Mouse (Mus musculus) kidney, adult 2 months (tissue): ENCODE data around the gene Sema5a. TPM values are rescaled to one million over a fixed set of nuclear protein-coding genes. Genes with fewer than 3 reads are reported as not detected.

Experiments used
- DNase-seq: peaks from one replicate; pipeline ENCODE4 v3.0.0; 2021
- H3K27ac ChIP-seq: fragments of 200-500 bp; 2 replicates; pipeline ENCODE4 v1.5.1; 2012; ENCODE audit warnings: low read depth, low read length, control low read depth, inconsistent platforms; ENCODE audit not compliant: insufficient read depth
- H3K27me3 ChIP-seq: fragments of 200-500 bp; replicated peaks from 2 replicates; pipeline ENCODE4 v1.6.1; 2012; ENCODE audit warnings: mild to moderate bottlenecking, moderate library complexity, low read length, inconsistent platforms; ENCODE audit not compliant: control insufficient read depth, insufficient read depth
- H3K36me3 ChIP-seq: fragments of 200-500 bp; 2 replicates; pipeline ENCODE4 v1.6.1; 2012; ENCODE audit warnings: mild to moderate bottlenecking, moderate library complexity, low read length, inconsistent platforms; ENCODE audit not compliant: control insufficient read depth, insufficient read depth
- H3K4me1 ChIP-seq: fragments of 200-500 bp; 2 replicates; pipeline ENCODE4 v1.6.1; 2011; ENCODE audit warnings: low read length; ENCODE audit not compliant: control insufficient read depth, insufficient read depth
- H3K4me3 ChIP-seq: fragments of 200-500 bp; 2 replicates; pipeline ENCODE4 v1.5.1; 2011; ENCODE audit warnings: mild to moderate bottlenecking, low read depth, low read length, control low read depth; ENCODE audit not compliant: insufficient read depth
- CTCF ChIP-seq: fragments of 200-500 bp; conservative IDR thresholded peaks from 2 replicates; pipeline ENCODE4 v1.5.1; 2011; ENCODE audit warnings: low read depth, mild to moderate bottlenecking, control low read depth, low read length, moderate library complexity, mixed read lengths; ENCODE audit not compliant: insufficient read depth, insufficient read length
- POLR2A ChIP-seq: fragments of 200-500 bp; IDR thresholded peaks from one replicate; pipeline ENCODE4 v1.6.1; 2011; ENCODE audit warnings: low read depth, low read length, control low read depth
- WGBS: fragments of 180-500 bp; shearing (Covaris S2); methylation state at CpG from one replicate; pipeline ENCODE4 v1.1.7; 2018; 5-methylcytosine and 5-hydroxymethylcytosine counted together
- polyA plus RNA-seq: library from polyadenylated mRNA; depleted of rRNA; stranded (reverse); fragments of >200 nt; gene quantifications from 2 replicates; pipeline ENCODE4 v1.2.3, GENCODE M21; 2012; rRNA removed

Gene Sema5a
- polyA plus RNA-seq, 1 experiment: 11.6 TPM

GRCm38 (mm10) chr15:32717298-32717985, 472.8 kb downstream of the Sema5a start:
- Histone ChIP-seq H3K4me1 (no peaks in the 10 kb centered on the region), H3K36me3 (no peaks in the 10 kb centered on the region), H3K4me3 (no peak overlapping the region), H3K27ac (no peak overlapping the region), H3K27me3 (no peaks in the 10 kb centered on the region)
- DNase-seq: no peak
- TF ChIP-seq POLR2A (no peak), CTCF (no peak)
- WGBS: 86% methylated on average over 4 of the region's 4 CpGs

- peak; percentile 54 for DNase-seq
- Histone ChIP-seq H3K4me3 (no peak overlapping the region), H3K27me3 (no peaks in the 10 kb centered on the region), H3K4me1 (no peaks in the 10 kb centered on the region), H3K27ac (no peak overlapping the region), H3K36me3 (no peaks in the 10 kb centered on the region)
- WGBS: 42% methylated on average over 4 of the region's 4 CpGs
- no peak for TF ChIP-seq POLR2A
- peak; percentile 90 for TF ChIP-seq CTCF
Measured at GRCm38 (mm10) chr15:32718293-32718963, 473.8 kb downstream of the Sema5a start.

GRCm38 (mm10) chr15:32718964-32719311, 474.3 kb downstream of the Sema5a start:
- no peak for DNase-seq
- H3K36me3 ChIP-seq: no peaks in the 10 kb centered on the region
- no peaks in the 10 kb centered on the region for H3K27me3 ChIP-seq
- no peak overlapping the region for H3K4me3 ChIP-seq
- H3K4me1 ChIP-seq: no peaks in the 10 kb centered on the region
- no peak overlapping the region for H3K27ac ChIP-seq
- WGBS: 90% methylated on average over 1 of the region's 1 CpGs
- TF ChIP-seq CTCF: no peak
- TF ChIP-seq POLR2A: no peak

- TF ChIP-seq POLR2A (no peak), CTCF (peak; percentile 61)
- no peaks in the 10 kb centered on the region for H3K4me1 ChIP-seq
- peak; percentile 36 for DNase-seq
- WGBS: 22% methylated on average over 3 of the region's 3 CpGs
- H3K36me3 ChIP-seq: no peaks in the 10 kb centered on the region
- H3K4me3 ChIP-seq: no peak overlapping the region
- no peak overlapping the region for H3K27ac ChIP-seq
- H3K27me3 ChIP-seq: no peaks in the 10 kb centered on the region
Measured at GRCm38 (mm10) chr15:32730839-32731238, 486.2 kb downstream of the Sema5a start.

Other genes with a start within 250 kb of the Sema5a start
- not detected in 2 replicates for gene Tas2r119, start 67.5 kb upstream of the Sema5a start, polyA plus RNA-seq